Mouse (Mus musculus): ENCODE results near the gene Nhlrc4. TPM values are rescaled to one million over a fixed set of nuclear protein-coding genes. Genes with fewer than 3 reads are reported as not detected.
A peak's percentile ranks its signal among the peaks of the same experiment; 100 is the strongest.

Nhlrc4 gene
- polyA plus RNA-seq, 2 experiments from 2014 or later: not detected

DNA sequence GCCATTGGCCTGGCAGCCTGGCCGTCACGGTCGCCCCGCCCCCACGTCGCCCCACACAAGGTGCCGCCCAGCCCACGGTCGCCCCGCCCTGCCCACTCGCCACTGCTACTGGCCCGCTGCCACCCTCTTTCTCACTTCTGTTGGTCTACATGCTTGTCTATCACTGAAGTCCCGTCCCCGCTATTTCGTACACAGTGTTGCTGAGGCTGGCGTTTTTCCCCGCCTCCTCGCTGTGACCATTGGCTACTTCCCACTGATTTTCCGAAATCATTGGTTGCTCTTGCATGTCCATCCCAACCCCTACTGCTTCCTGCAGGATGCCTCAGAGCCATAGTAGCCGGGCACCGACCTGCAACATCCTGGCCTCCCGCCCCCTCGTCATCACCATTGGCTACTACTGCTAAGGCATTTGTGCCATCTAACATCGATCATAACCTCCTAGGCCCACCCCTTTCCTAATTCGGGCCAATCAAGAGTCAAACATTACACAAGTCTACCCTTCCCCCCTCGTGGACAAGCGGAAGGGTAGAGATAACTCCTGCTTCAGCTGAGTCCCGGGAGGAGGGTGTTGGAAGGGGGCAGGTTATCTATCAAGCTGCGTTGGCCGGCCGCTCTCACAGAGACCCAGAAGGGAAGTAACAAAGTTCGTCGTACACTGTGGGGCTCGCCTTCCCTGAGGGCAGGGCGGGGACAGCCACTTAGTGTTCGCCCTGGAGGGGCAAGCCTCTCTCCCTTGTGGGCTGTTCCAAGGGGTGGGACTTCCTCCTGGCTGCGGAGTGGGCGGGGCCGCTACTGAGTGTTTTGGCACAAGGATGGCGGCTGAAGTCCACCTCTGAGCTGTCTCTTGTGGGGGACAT is 24.7 kb downstream of the Nhlrc4 start:
- ATAC-seq: peak; percentile 90

DNA sequence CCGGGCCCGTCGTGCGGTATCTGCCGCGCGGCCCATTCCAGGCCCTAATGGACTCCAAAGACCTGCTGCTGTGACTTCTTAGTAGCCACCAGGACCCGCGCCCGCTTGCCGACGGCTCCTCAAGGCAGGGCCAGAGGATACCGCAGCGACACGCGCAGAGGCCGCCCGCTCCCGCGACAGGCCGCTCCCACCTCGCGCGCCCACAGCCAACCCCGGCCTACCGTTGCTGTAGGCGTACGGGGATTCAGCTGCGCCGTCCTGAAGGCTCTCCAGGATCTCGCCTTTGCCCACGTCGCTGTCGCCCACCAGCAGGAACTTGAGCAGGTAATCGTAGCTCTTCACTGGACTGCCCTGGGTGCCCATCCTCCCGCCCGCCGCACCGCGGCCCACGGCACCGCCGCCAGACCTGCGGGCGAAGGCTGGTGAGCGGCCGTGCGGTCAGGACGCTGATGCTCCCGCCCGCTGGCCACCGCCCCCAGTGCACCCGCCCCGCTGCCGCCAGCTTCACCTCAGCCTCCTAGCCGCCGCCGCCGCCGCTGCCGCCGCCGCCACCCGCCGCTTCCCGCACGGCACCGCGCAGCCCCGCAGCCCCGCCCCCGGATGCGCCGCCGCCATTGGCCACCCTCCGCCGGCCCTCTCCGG is 25.5 kb downstream of the Nhlrc4 start, which contains the start of gene Rab40c:
Gene Rab40c (minus strand): TSS at position 584 of the 642 bp plus-strand sequence.
- no peak for ATAC-seq

DNA sequence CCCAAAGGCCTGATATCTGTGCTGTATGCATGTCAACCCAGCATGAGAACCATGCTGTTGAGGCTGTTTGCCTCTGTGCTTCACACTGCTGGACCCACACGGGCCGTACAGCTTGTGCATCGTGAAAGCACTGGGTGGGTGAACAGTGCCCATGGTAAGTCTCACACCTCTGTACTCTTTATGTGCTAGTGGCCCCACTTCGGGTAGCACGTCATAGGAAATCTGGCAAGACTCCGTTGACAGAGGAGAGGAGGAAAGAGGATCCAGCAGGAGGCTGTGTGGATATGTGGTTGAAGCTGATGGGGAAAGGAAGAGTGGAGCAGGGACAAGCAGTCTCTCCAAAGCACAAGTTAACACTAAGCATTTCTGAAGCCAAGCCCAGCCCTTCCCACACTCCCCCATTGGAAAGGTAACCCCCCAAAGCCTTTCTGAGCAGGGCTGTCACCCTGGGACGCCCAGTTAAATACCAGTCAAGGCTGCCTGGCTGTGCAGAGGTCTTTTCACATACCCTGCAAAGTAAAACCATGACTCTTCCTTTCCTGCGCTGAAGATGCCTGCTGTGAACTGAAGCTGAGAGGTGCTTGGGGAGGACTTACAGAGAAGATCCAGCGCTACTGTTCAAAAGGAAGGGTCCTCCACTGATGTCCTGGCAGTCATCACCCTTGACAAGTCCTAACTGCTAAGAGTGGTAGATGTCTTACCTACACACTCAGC is 26.6 kb downstream of the Nhlrc4 start:
- no peak for ATAC-seq

DNA sequence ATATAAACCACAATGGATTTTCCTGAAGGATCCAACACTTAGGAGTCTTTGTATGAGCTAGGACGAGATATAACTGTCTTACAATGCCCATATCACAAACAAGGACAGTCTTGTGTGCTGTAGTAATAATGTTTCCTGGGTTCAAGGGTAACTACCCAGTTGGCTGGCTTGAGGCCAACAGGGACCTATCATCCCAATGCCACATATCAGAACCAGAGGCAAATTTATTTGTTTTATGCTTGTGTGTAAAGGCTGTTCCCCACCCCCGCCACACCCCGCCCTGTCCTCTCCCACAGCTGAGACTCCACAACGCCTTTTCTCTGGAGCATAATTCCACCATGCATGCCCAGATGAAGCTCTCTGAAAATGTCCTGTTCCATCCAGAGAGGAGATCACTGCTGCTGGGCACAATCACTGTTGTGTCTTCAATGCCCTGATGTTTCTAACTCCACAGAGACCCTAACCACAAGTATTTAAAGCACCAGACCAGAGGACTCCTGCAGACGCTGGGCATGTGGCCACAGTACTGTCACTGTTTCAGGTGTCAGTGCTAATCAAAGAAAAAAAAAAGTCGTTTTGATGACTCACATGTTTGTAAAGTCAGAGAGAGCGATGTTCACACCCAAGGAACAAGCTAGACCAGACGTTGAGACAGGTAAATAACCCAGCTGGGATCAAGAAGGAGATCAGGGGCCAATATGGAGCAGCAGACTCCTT is 27.7 kb downstream of the Nhlrc4 start:
- ATAC-seq: no peak

DNA sequence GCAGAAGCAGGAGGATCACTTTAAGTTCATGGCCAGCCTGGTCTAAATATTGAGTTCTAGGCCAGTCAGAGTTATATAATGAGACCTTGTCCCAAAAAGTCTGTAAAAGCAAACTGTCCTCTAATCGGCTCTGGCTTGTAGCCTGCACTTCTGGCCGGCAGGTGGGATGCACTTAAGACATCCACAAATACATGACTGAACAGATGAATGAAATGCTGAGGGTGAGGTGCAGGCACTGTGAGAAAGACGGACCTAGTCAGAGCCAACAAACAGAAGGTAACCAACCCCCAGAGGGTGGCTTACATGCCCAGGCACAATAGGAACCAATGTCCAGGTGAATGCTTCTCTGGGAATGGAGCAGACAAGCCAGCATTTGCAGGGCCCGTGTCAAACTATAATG is 30.5 kb downstream of the Nhlrc4 start:
- ATAC-seq: no peak

DNA sequence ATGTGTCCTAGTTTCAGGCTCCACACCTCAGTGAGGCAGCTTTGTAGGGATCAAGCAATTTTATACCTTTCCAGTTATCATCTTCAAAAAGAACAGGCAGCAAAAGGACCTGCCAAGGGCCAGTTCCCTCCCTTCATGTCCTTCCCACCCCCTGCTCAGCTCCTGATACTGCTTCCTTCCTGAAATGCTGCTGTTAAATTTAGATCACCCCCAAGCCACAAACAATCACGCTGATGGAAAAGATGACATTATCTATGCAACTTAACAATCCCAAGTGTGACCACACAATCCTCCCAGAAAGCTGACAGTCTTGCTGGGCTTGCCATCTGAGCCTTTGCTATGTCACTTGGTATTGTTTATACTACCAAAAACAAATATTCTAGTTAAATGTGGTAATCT is 30.9 kb downstream of the Nhlrc4 start:
- no peak for ATAC-seq

DNA sequence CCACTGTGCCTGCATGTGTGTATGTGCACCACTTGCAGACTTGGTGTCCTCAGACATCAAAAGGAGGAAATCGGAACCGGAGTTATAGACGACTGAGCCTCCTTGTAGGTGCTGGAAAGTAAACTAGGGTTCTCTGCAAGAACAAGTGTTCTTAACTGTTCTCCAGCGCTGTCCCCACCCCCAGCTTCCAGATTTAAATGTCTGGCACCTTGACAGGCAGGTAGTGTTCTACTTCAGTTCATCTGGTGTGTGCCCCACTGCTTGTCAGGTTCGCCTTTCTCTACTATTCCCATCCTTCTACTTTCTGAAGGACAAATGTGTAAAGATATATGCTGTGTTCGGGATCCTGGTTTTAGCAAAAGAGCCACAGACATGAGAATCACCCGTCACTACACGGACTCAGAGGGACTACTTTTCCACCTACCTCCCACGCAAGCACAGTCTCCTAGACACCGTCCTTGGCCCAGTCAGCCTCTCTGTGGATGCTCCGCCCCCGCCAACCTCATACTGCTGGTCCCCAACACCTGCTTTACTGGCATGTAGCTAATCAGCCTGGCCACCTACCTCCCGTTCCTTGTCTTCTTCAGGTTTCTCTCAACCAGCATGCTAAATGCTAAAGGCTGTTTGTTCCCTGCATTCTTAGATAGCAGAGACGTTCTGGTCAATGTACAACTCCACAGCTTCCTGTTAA is 31.4 kb downstream of the Nhlrc4 start:
- no peak for ATAC-seq

DNA sequence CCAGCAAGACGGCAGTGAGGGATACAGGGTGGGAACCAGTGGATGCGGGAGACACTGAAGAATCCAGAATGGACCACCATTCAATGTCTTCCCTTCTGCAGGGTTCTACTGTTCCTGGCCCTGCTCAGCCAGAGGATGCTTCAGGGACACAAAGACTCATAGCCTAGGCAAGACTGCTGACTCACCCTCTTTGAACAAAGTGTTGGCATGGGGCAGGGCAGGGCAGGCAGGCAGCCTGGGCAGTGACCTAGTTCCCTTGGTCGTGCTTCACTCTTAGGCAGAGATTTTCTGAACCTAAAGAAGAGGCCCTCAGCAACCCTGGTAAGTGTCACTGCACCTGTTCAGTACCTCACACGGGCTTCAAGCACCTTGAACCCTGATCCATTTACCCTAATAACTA is 32.9 kb downstream of the Nhlrc4 start:
- no peak for ATAC-seq

DNA sequence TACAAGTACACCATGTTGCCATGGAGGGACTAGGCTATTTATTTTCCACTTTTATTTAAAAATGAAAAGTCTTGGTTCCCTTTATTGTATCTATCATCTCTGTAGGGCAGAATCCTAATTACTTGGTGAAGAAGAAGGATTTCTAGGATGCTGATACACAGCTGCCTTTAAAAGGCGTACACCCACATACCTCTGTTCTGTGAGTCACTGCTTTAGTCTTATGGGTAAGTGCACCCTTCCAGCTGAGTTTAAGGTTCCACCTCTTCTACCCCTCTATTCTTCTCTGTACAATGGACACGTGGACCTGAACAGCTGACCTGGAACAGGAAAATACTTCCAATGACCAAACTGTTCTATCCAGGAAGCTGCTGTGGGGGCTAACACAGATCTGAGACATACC is 37.1 kb downstream of the Nhlrc4 start:
- no peak for ATAC-seq

DNA sequence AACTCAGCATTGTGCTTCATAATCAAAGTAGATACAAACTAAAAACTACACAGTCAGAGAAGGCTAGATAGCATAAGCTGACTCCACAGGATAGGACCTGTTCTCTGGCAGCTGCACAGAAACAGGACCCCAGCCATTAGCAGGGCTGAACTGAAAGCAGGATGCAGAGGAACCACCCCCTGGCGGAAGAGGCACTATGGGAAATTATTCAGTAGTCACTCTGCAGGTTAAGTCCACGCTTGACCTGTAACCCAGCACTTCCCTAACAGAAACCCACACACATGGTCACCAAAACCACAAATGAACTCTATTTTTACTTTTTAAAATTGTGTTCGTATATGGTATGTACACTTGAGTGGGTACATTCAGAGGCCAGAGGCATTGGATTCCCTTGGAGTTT is 41.7 kb downstream of the Nhlrc4 start:
- ATAC-seq: no peak

DNA sequence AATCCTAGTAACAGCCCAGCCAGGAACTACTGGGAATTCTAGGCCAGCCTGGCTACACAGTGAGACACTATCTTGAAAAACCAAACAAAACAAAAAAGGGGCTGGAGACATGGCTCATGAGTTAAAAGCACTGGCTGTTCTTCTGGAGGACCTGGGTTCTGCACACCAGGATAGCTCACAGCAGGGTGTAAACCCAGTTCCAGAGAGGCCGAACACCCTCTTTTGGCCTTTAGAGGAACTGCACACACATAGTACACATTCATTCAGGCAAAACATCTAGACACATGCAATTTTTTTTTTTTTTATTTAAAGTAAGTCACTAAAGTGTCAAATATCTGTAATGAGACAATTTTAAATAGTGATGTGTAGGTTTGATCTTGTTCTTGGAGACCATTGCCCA is 44.6 kb downstream of the Nhlrc4 start:
- no peak for ATAC-seq

DNA sequence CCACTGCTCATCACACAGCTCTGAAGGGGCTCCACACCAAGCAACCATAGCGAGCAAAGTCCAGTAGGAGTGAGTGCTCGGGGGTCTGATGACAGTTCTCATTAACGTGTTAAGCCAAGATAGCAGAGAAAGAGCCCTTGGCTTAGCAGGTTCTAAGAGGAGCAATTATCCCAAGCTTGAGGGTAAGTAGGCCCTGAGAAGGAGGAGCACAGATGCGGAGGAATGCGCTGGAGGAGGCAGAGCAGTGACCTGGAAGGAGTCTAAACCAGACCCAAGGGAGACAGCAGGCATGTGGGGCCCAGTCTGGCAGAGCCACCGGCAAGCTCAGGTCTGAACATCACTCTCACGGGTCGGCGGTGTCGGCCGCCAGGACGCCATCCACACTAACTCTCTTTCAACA is 48.9 kb downstream of the Nhlrc4 start:
- ATAC-seq: no peak

DNA sequence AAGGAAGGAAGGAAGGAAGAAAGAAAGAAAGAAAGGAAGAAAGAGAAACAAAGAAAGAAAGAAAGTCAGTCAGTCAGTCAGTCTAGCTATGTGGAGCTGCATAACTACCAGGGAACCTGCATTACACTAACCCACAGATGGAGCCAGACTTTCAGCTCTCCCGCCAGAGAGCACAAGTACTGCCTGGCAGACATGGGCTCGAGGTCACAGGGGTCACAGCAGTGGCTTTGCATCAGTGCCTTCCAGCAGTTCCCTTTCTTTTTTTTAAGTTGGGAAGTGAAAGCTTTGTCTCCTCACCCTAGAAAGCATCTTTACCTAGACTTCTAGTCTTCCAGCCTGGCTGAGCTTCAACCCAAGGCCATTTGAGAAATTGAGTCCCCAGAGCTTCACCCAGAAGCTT is 49.3 kb downstream of the Nhlrc4 start:
- ATAC-seq: no peak

DNA sequence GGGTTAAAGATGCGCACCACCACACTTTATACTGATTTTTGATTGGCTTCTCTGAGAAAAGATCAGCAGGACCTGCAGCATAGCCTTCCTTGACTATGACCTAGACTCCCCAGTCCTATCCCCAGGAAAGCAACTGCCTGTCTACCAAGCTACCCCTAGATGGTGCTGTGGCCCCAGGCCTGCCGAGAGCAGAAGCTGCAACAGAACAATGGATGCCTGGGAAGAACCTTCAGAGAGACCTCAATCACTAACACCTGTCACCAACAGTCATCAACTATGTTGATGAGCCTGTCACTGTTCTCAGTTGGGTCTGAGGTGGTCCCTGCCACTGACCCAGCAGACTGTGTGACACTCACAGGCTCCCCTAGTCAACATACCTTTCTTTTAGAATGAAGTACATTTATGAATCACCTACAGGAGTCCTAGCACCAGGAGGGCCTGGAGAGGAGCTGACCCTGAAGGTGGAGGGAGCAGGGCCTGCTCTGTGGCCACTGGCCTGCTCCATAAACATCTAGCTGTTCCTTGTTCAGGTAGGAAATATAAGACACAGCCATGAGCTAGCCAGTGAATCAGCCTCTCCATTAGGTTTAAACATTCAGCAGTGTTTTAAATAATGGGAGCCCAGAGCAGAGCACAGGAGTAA is 50.7 kb downstream of the Nhlrc4 start:
- peak; percentile 36 for ATAC-seq

Other genes with a start within 250 kb of the Nhlrc4 start
- not detected for gene Gng13, start 227.8 kb downstream of the Nhlrc4 start, polyA plus RNA-seq (2017; shearing (Covaris generic))
- gene Chtf18, start 217.5 kb downstream of the Nhlrc4 start, polyA plus RNA-seq (2017; shearing (Covaris generic)): 1 to 10 TPM; 4.0 to 6.7 TPM
- gene Rpusd1, start 217.3 kb downstream of the Nhlrc4 start, polyA plus RNA-seq (2017; shearing (Covaris generic)): 10 to 100 TPM in 1 of 2 experiments, 1 to 10 TPM in 1; 9.3 to 10.3 TPM
- gene Mslnl, start 208.9 kb downstream of the Nhlrc4 start, polyA plus RNA-seq (2017; shearing (Covaris generic)): under 1 TPM in 1 of 2 experiments, not detected in 1; 0.18 TPM
- not detected for gene Msln, start 190.6 kb downstream of the Nhlrc4 start, polyA plus RNA-seq (2017; shearing (Covaris generic))
- gene Narfl, start 171.2 kb downstream of the Nhlrc4 start, polyA plus RNA-seq (2017; shearing (Covaris generic)): 10 to 100 TPM; 15.6 to 20.9 TPM
- gene Haghl, start 159.3 kb downstream of the Nhlrc4 start, polyA plus RNA-seq (2017; shearing (Covaris generic)): 10 to 100 TPM; 27.2 to 30.3 TPM
- under 1 TPM in 1 of 2 experiments, not detected in 1; 0.62 TPM for gene Ccdc78, start 158.4 kb downstream of the Nhlrc4 start, polyA plus RNA-seq (2017; shearing (Covaris generic))
- gene Fam173a, start 152.1 kb downstream of the Nhlrc4 start, polyA plus RNA-seq (2017; shearing (Covaris generic)): 100 to 1,000 TPM; 196 to 238 TPM
- gene AC134908.4, start 149.3 kb downstream of the Nhlrc4 start, polyA plus RNA-seq (2017; shearing (Covaris generic)): not detected
- gene Metrn, start 147.8 kb downstream of the Nhlrc4 start, polyA plus RNA-seq (2017; shearing (Covaris generic)): 1 to 10 TPM; 2.2 to 4.6 TPM
- under 1 TPM in 1 of 2 experiments, not detected in 1; 0.16 TPM for gene Fbxl16, start 135.9 kb downstream of the Nhlrc4 start, polyA plus RNA-seq (2017; shearing (Covaris generic))
- 10 to 100 TPM; 11.9 to 17.9 TPM for gene Wdr24, start 121.3 kb downstream of the Nhlrc4 start, polyA plus RNA-seq (2017; shearing (Covaris generic))
- gene Jmjd8, start 116.1 kb downstream of the Nhlrc4 start, polyA plus RNA-seq (2017; shearing (Covaris generic)): 10 to 100 TPM; 11.4 to 21.9 TPM
- gene Stub1, start 111.6 kb downstream of the Nhlrc4 start, polyA plus RNA-seq (2017; shearing (Covaris generic)): 10 to 100 TPM; 68.3 to 85.7 TPM
- 1 to 10 TPM in 1 of 2 experiments, not detected in 1; 1.1 TPM for gene Rhbdl1, start 107.7 kb downstream of the Nhlrc4 start, polyA plus RNA-seq (2017; shearing (Covaris generic))
- gene Gm20683, start 103.2 kb downstream of the Nhlrc4 start, polyA plus RNA-seq (2017; shearing (Covaris generic)): 1 to 10 TPM in 1 of 2 experiments, not detected in 1; 1.1 TPM
- 10 to 100 TPM; 18.4 to 29.8 TPM for gene Rhot2, start 100.1 kb downstream of the Nhlrc4 start, polyA plus RNA-seq (2017; shearing (Covaris generic))
- 1 to 10 TPM; 3.8 to 8.3 TPM for gene Wdr90, start 83.5 kb downstream of the Nhlrc4 start, polyA plus RNA-seq (2017; shearing (Covaris generic))
- gene Mcrip2, start 76.2 kb downstream of the Nhlrc4 start, polyA plus RNA-seq (2017; shearing (Covaris generic)): 1 to 10 TPM; 2.2 to 6.9 TPM
- gene Mettl26, start 69.9 kb downstream of the Nhlrc4 start, polyA plus RNA-seq (2017; shearing (Covaris generic)): 100 to 1,000 TPM in 1 of 2 experiments, 10 to 100 TPM in 1; 88.3 to 119 TPM
- under 1 TPM; 0.48 to 0.82 TPM for gene Wfikkn1, start 64.1 kb downstream of the Nhlrc4 start, polyA plus RNA-seq (2017; shearing (Covaris generic))
- 1 to 10 TPM; 5.1 to 5.6 TPM for gene Rab40c, start 25.2 kb downstream of the Nhlrc4 start, polyA plus RNA-seq (2017; shearing (Covaris generic))
- gene Pigq, start within 50 bp of the Nhlrc4 start, polyA plus RNA-seq (2017; shearing (Covaris generic)): 10 to 100 TPM; 19.0 to 26.6 TPM
- gene A930017K11Rik, start 7.6 kb upstream of the Nhlrc4 start, polyA plus RNA-seq (2017; shearing (Covaris generic)): not detected
- gene Capn15, start 40.8 kb upstream of the Nhlrc4 start, polyA plus RNA-seq (2017; shearing (Covaris generic)): 1 to 10 TPM; 5.2 to 7.1 TPM
- 1 to 10 TPM; 2.4 to 2.7 TPM for gene Rab11fip3, start 124.6 kb upstream of the Nhlrc4 start, polyA plus RNA-seq (2017; shearing (Covaris generic))
- 10 to 100 TPM; 12.9 to 25.7 TPM for gene Decr2, start 145.4 kb upstream of the Nhlrc4 start, polyA plus RNA-seq (2017; shearing (Covaris generic))
- gene Nme4, start 150.6 kb upstream of the Nhlrc4 start, polyA plus RNA-seq (2017; shearing (Covaris generic)): 1 to 10 TPM; 1.6 TPM
- 1 to 10 TPM; 4.8 to 4.9 TPM for gene Tmem8, start 168.3 kb upstream of the Nhlrc4 start, polyA plus RNA-seq (2017; shearing (Covaris generic))
- 100 to 1,000 TPM; 111 to 135 TPM for gene Mrpl28, start 178.5 kb upstream of the Nhlrc4 start, polyA plus RNA-seq (2017; shearing (Covaris generic))
- gene Axin1, start 193.7 kb upstream of the Nhlrc4 start, polyA plus RNA-seq (2017; shearing (Covaris generic)): 10 to 100 TPM; 10.5 to 13.5 TPM